Mouse (Mus musculus): ENCODE results near the gene Slc39a12. TPM values are rescaled to one million over a fixed set of nuclear protein-coding genes. Genes with fewer than 3 reads are reported as not detected.

The Slc39a12 gene
- polyA plus RNA-seq, 1 experiment from 2014 or later = 0.05 TPM

DNA sequence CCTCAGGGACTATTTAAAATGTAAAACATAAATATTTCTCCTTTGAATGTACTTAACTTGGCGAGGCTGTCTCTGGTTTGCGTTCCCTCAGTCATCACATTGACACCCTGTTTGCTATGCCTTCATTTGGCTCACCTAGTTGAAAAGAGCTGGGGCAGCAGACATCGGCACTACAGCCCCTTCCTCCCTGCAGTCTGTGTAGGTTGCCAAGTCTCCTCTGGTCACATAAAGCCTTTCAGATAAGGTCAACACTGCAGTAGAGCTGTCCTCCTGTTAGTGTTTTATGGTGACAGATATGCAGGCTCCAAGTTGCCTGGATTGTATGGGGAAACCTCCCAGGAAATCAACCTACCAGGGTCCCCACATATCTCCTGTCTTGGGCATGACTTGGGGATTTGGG, 114.4 kb downstream of the Slc39a12 start:
- ATAC-seq (replicated peaks; ENCODE audit: low FRiP score, low read depth) (no peak), DNase-seq (ENCODE audit: low spot score) (no peak)
- Histone ChIP-seq H3K36me3 (ENCODE audit: insufficient read depth, low read length) (no peaks in the 10 kb centered on the region), H3K9me3 (replicated peaks; ENCODE audit: low read length) (no peaks in the 10 kb centered on the region), H3K4me2 (ENCODE audit: low read length) (no peak overlapping the region), H3K9ac (ENCODE audit: low read depth, low read length) (no peak overlapping the region), H3K4me3 (replicated peaks; ENCODE audit: low read depth, low read length) (no peak overlapping the region), H3K27me3 (ENCODE audit: insufficient read depth, low read length) (no peaks in the 10 kb centered on the region), H3K27ac (no peak overlapping the region), H3K4me1 (replicated peaks; ENCODE audit: insufficient read depth, low read length) (no peaks in the 10 kb centered on the region)
- no peak for TF ChIP-seq CTCF (IDR thresholded peaks at IDR 0.05; ENCODE audit: low read depth)
- 19% methylated on average over 3 of the region's 3 CpGs for WGBS

DNA sequence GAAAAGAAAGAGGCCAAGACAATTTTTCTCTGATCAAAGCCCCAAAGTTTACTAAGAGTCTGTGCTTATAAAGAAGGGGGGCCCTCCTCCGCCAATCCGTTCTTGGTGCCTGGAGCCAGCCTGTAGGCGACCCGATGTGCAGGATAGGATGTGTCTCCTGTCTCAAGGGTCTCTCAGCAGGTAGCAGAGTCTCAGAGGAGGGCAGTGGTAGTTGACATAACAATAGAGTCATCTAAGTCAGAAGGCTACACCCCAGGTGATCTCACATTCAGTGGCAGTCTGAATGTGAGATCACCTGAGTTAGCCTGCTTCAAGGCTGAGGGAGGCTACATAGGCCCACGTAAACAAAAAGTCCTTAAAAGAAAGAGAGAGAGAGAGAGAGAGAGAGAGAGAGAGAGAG, 130.1 kb downstream of the Slc39a12 start:
- ATAC-seq (replicated peaks; ENCODE audit: low FRiP score, low read depth) = no peak
- no peaks in the 10 kb centered on the region for H3K4me1 ChIP-seq (replicated peaks; ENCODE audit: insufficient read depth, low read length)
- WGBS = 72% methylated on average over 5 of the region's 5 CpGs

GRCm38 (mm10) chr2:14534325-14535077, 146.4 kb downstream of the Slc39a12 start:
- no peak overlapping the region for H3K4me3 ChIP-seq (replicated peaks; ENCODE audit: low read depth, low read length)
- H3K4me1 ChIP-seq (replicated peaks; ENCODE audit: insufficient read depth, low read length) = no peaks in the 10 kb centered on the region
- ATAC-seq (replicated peaks; ENCODE audit: low FRiP score, low read depth) (no peak), DNase-seq (ENCODE audit: low spot score) (no peak)
- H3K9ac ChIP-seq (ENCODE audit: low read depth, low read length) = no peak overlapping the region
- H3K27me3 ChIP-seq (ENCODE audit: insufficient read depth, low read length) = no peaks in the 10 kb centered on the region
- no peak for TF ChIP-seq CTCF (IDR thresholded peaks at IDR 0.05; ENCODE audit: low read depth)
- no peak overlapping the region for H3K4me2 ChIP-seq (ENCODE audit: low read length)
- H3K36me3 ChIP-seq (ENCODE audit: insufficient read depth, low read length) = no peaks in the 10 kb centered on the region
- 77% methylated on average over 3 of the region's 3 CpGs for WGBS
- H3K9me3 ChIP-seq (replicated peaks; ENCODE audit: low read length) = no peaks in the 10 kb centered on the region
- no peak overlapping the region for H3K27ac ChIP-seq

More for the DNA sequence above, 130.1 kb downstream of the Slc39a12 start:
- H3K9ac ChIP-seq (ENCODE audit: low read depth, low read length) = no peak overlapping the region
- H3K9me3 ChIP-seq (replicated peaks; ENCODE audit: low read length) = no peaks in the 10 kb centered on the region
- H3K27me3 ChIP-seq (ENCODE audit: insufficient read depth, low read length) = no peaks in the 10 kb centered on the region
- H3K4me3 ChIP-seq (replicated peaks; ENCODE audit: low read depth, low read length) = no peak overlapping the region
- TF ChIP-seq CTCF (IDR thresholded peaks at IDR 0.05; ENCODE audit: low read depth) = no peak
- H3K27ac ChIP-seq = no peak overlapping the region
- no peaks in the 10 kb centered on the region for H3K36me3 ChIP-seq (ENCODE audit: insufficient read depth, low read length)
- no peak overlapping the region for H3K4me2 ChIP-seq (ENCODE audit: low read length)
- DNase-seq (ENCODE audit: low spot score) = no peak

- Histone ChIP-seq H3K27ac (no peak overlapping the region), H3K9ac (ENCODE audit: low read depth, low read length) (no peak overlapping the region), H3K4me3 (replicated peaks; ENCODE audit: low read depth, low read length) (no peak overlapping the region), H3K4me2 (ENCODE audit: low read length) (no peak overlapping the region), H3K36me3 (ENCODE audit: insufficient read depth, low read length) (no peaks in the 10 kb centered on the region), H3K4me1 (replicated peaks; ENCODE audit: insufficient read depth, low read length) (no peaks in the 10 kb centered on the region), H3K27me3 (ENCODE audit: insufficient read depth, low read length) (no peaks in the 10 kb centered on the region), H3K9me3 (replicated peaks; ENCODE audit: low read length) (no peaks in the 10 kb centered on the region)
- ATAC-seq (replicated peaks; ENCODE audit: low FRiP score, low read depth) = no peak
- no peak for DNase-seq (ENCODE audit: low spot score)
- no peak for TF ChIP-seq CTCF (IDR thresholded peaks at IDR 0.05; ENCODE audit: low read depth)
- 79% methylated on average over 3 of the region's 3 CpGs for WGBS
Measured at GRCm38 (mm10) chr2:14535246-14535671, 147.1 kb downstream of the Slc39a12 start.

- Histone ChIP-seq H3K9ac (ENCODE audit: low read depth, low read length) (no peak overlapping the region), H3K4me1 (replicated peaks; ENCODE audit: insufficient read depth, low read length) (no peaks in the 10 kb centered on the region), H3K27me3 (ENCODE audit: insufficient read depth, low read length) (no peaks in the 10 kb centered on the region), H3K27ac (no peak overlapping the region), H3K36me3 (ENCODE audit: insufficient read depth, low read length) (no peaks in the 10 kb centered on the region), H3K4me3 (replicated peaks; ENCODE audit: low read depth, low read length) (no peak overlapping the region), H3K9me3 (replicated peaks; ENCODE audit: low read length) (no peaks in the 10 kb centered on the region), H3K4me2 (ENCODE audit: low read length) (no peak overlapping the region)
- ATAC-seq (replicated peaks; ENCODE audit: low FRiP score, low read depth) (no peak), DNase-seq (ENCODE audit: low spot score) (no peak)
- no peak for TF ChIP-seq CTCF (IDR thresholded peaks at IDR 0.05; ENCODE audit: low read depth)
- WGBS = 53% methylated on average over 3 of the region's 3 CpGs
Measured at GRCm38 (mm10) chr2:14537781-14538180, 149.7 kb downstream of the Slc39a12 start.

- Histone ChIP-seq H3K27ac (no peak overlapping the region), H3K36me3 (ENCODE audit: insufficient read depth, low read length) (no peaks in the 10 kb centered on the region), H3K9ac (ENCODE audit: low read depth, low read length) (no peak overlapping the region), H3K4me2 (ENCODE audit: low read length) (no peak overlapping the region), H3K4me1 (replicated peaks; ENCODE audit: insufficient read depth, low read length) (no peaks in the 10 kb centered on the region), H3K4me3 (replicated peaks; ENCODE audit: low read depth, low read length) (no peak overlapping the region), H3K27me3 (ENCODE audit: insufficient read depth, low read length) (no peaks in the 10 kb centered on the region), H3K9me3 (replicated peaks; ENCODE audit: low read length) (no peaks in the 10 kb centered on the region)
- ATAC-seq (replicated peaks; ENCODE audit: low FRiP score, low read depth) = no peak
- WGBS = 56% methylated on average over 3 of the region's 3 CpGs
- no peak for TF ChIP-seq CTCF (IDR thresholded peaks at IDR 0.05; ENCODE audit: low read depth)
- DNase-seq (ENCODE audit: low spot score) = peak; percentile 27
Measured at GRCm38 (mm10) chr2:14543355-14543754, 155.2 kb downstream of the Slc39a12 start.

All from kidney, postnatal 0 days (tissue).